Mouse (Mus musculus): ENCODE measurements at regions not wholly inside any gene's neighbourhood (a gene's known extent, or its start where the extent isn't known, plus 50 kb on each side); places are given as distances from the start of the nearest gene placed in this dataset.
A peak's percentile ranks its signal among the peaks of the same experiment; 100 is the strongest.

GRCm38 (mm10) chr10:98744246-98744645, 170.0 kb upstream of the Atp2b1 start:
- no peak for DNase-seq
- intact Hi-C loops (cut with DNase I) = loop anchor here (10.0 kb wide), 1 partner anchor 341 kb away; no protein-coding TSS in a partner anchor

GRCm38 (mm10) chr10:98744662-98745061, 169.5 kb upstream of the Atp2b1 start:
- no peak for DNase-seq
- intact Hi-C loops (cut with DNase I) = loop anchor here (10.0 kb wide), 1 partner anchor 340 kb away; no protein-coding TSS in a partner anchor

- intact Hi-C loops (cut with DNase I) = loop anchor here (10.0 kb wide), 1 partner anchor 339 kb away; no protein-coding TSS in a partner anchor
- no peak for DNase-seq
These were observed 168.8 kb upstream of the Atp2b1 start for GRCm38 (mm10) chr10:98745409-98745808.

GRCm38 (mm10) chr10:98745861-98746260, 168.3 kb upstream of the Atp2b1 start:
- intact Hi-C loops (cut with DNase I) = loop anchor here (10.0 kb wide), 1 partner anchor 339 kb away; no protein-coding TSS in a partner anchor
- DNase-seq = no peak

- intact Hi-C loops (cut with DNase I) = loop anchor here (10.0 kb wide), 1 partner anchor 336 kb away; no protein-coding TSS in a partner anchor
- DNase-seq = peak in 1 of 2 experiments; percentile 25
These were observed 165.2 kb upstream of the Atp2b1 start for GRCm38 (mm10) chr10:98748856-98749583.

GRCm38 (mm10) chr10:98749584-98749947, 164.6 kb upstream of the Atp2b1 start:
- intact Hi-C loops (cut with DNase I) = loop anchor here (10.0 kb wide), 1 partner anchor 335 kb away; no protein-coding TSS in a partner anchor
- no peak for DNase-seq

- intact Hi-C loops (cut with DNase I) = no loop called here
- DNase-seq = no peak
These were observed 162.7 kb upstream of the Atp2b1 start for GRCm38 (mm10) chr10:98751376-98752058.

- no peak for DNase-seq
- intact Hi-C loops (cut with DNase I) = no loop called here
These were observed 153.1 kb upstream of the Atp2b1 start for GRCm38 (mm10) chr10:98761080-98761479.

- intact Hi-C loops (cut with DNase I) = no loop called here
- DNase-seq = no peak
These were observed 148.3 kb upstream of the Atp2b1 start for GRCm38 (mm10) chr10:98765786-98766419.

GRCm38 (mm10) chr10:98779783-98780182, 134.4 kb upstream of the Atp2b1 start:
- intact Hi-C loops (cut with DNase I) = loop anchor here (5.0 kb wide), 1 partner anchor 133 kb away; the partner anchor contains the start of gene Atp2b1
- no peak for DNase-seq

- intact Hi-C loops (cut with DNase I) = loop anchor here (5.0 kb wide), 1 partner anchor 131 kb away; the partner anchor contains the start of gene Atp2b1
- no peak for DNase-seq
These were observed 133.3 kb upstream of the Atp2b1 start for GRCm38 (mm10) chr10:98780938-98781337.

- no peak for DNase-seq
- intact Hi-C loops (cut with DNase I) = loop anchor here (5.0 kb wide), 1 partner anchor 130 kb away; the partner anchor contains the start of gene Atp2b1
These were observed 132.3 kb upstream of the Atp2b1 start for GRCm38 (mm10) chr10:98781888-98782351.

GRCm38 (mm10) chr10:98785411-98785810, 128.8 kb upstream of the Atp2b1 start:
- DNase-seq = no peak
- intact Hi-C loops (cut with DNase I) = no loop called here

- no peak for DNase-seq
- intact Hi-C loops (cut with DNase I) = no loop called here
These were observed 128.1 kb upstream of the Atp2b1 start for GRCm38 (mm10) chr10:98786089-98786488.

- no peak for DNase-seq
- intact Hi-C loops (cut with DNase I) = no loop called here
These were observed 124.4 kb upstream of the Atp2b1 start for GRCm38 (mm10) chr10:98789763-98790162.

GRCm38 (mm10) chr10:98790456-98790855, 123.8 kb upstream of the Atp2b1 start:
- intact Hi-C loops (cut with DNase I) = no loop called here
- DNase-seq = no peak

- DNase-seq = no peak
These were observed 122.0 kb upstream of the Atp2b1 start for GRCm38 (mm10) chr10:98792019-98792741.

GRCm38 (mm10) chr10:98793926-98794536, 120.2 kb upstream of the Atp2b1 start:
- DNase-seq = no peak
- intact Hi-C loops (cut with DNase I) = no loop called here

More at GRCm38 (mm10) chr10:98792019-98792741, 122.0 kb upstream of the Atp2b1 start:
- intact Hi-C loops (cut with DNase I) = no loop called here

- intact Hi-C loops (cut with DNase I) = no loop called here
- DNase-seq = no peak
These were observed 118.2 kb upstream of the Atp2b1 start for GRCm38 (mm10) chr10:98796016-98796415.
